Comparison of ENCODE assay signal across 8 mouse cellular contexts in the genomic region with DNA sequence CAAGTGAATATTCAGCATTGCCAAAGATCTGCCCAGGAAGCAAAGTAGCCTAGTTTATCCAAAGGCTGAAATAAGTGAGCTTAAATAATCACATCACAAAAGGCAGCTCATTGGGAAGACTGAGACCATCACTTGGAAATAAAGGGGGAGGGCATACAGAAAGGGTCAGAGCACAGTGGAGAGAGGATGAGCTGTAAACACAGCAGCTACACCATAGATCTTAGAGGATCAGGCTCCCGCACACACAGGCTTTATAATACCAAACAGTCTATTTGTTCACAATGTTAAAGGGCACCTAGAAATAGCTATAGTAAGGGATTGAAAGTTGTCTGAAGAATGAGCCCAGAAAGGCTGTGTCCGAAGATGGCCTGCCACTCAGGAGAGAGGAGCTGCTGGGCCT. TPM values are rescaled to one million over a fixed set of nuclear protein-coding genes. Genes with fewer than 3 reads are reported as not detected.
A peak's percentile ranks its signal among the peaks of the same experiment; 100 is the strongest.
DNase-seq lines count a peak whose midpoint lies in the region; ATAC-seq and TF ChIP-seq lines count a peak whose summit lies in the region.

No protein-coding gene starts in this region.

- DNase-seq in liver, adult 2 months (ENCODE audit: extremely low read depth, low read depth, low spot score): no peak
- no peak for DNase-seq in liver
- no peak for DNase-seq in right cerebral cortex, adult 2 months (ENCODE audit: low spot score in 2 of 2)
- DNase-seq in right cerebral cortex, postnatal 25 days: no peak

- H3K9ac ChIP-seq in liver, adult 2 months (ENCODE audit: low read depth, low read length): peak overlapping the region; percentile 70
- peak overlapping the region; percentile 72 for H3K9ac ChIP-seq in embryonic facial prominence, embryonic 12.5 days
- H3K9ac ChIP-seq in intestine, embryonic 15.5 days: peak overlapping the region; percentile 69
- peak overlapping the region; percentile 70 for H3K9ac ChIP-seq in neural tube, embryonic 13.5 days

- ATAC-seq in embryonic facial prominence, embryonic 12.5 days (ENCODE audit: insufficient number of reproducible peaks, insufficient read depth, low FRiP score, low TSS enrichment): no peak
- ATAC-seq in intestine, embryonic 15.5 days: peak; percentile 73
- no peak; the same call in 1 of the 2 replicates for ATAC-seq in neural tube, embryonic 13.5 days (ENCODE audit: low read depth)
- no peak for ATAC-seq in monocyte, adult 5-6 weeks (replicated peaks; ENCODE audit: insufficient number of reproducible peaks, low FRiP score, low TSS enrichment, poor library complexity, severe bottlenecking)

- H3K4me3 ChIP-seq in liver, adult 2 months (ENCODE audit: insufficient read depth, low read depth, low read length): peak overlapping the region; percentile 48
- peak overlapping the region; percentile 43 for H3K4me3 ChIP-seq in embryonic facial prominence, embryonic 12.5 days
- peak overlapping the region; percentile 49 for H3K4me3 ChIP-seq in intestine, embryonic 15.5 days (replicated peaks)
- H3K4me3 ChIP-seq in neural tube, embryonic 13.5 days: peak overlapping the region; percentile 37

- H3K27me3 ChIP-seq in liver, adult 2 months (ENCODE audit: control insufficient read depth, insufficient read depth, low read length): no peaks in the 10 kb centered on the region
- no peaks in the 10 kb centered on the region for H3K27me3 ChIP-seq in embryonic facial prominence, embryonic 12.5 days
- no peaks in the 10 kb centered on the region for H3K27me3 ChIP-seq in intestine, embryonic 15.5 days (replicated peaks)
- no peaks in the 10 kb centered on the region for H3K27me3 ChIP-seq in neural tube, embryonic 13.5 days

- no peaks in the 10 kb centered on the region for H3K79me2 ChIP-seq in liver, adult 2 months (ENCODE audit: control insufficient read depth, insufficient read depth, low read length)

- peaks cover under 1% of the 10 kb centered on the region; the same call in 1 of the 2 replicates for H3K36me3 ChIP-seq in liver, adult 2 months (ENCODE audit: control insufficient read depth, insufficient read depth, low read length)
- no peaks in the 10 kb centered on the region for H3K36me3 ChIP-seq in embryonic facial prominence, embryonic 12.5 days
- H3K36me3 ChIP-seq in intestine, embryonic 15.5 days: no peaks in the 10 kb centered on the region
- H3K36me3 ChIP-seq in neural tube, embryonic 13.5 days: peaks cover 10% of the 10 kb centered on the region; the same call in 1 of the 2 replicates

- peaks cover 2% of the 10 kb centered on the region; the same call in 1 of the 2 replicates for H3K4me1 ChIP-seq in liver, adult 2 months (ENCODE audit: control insufficient read depth, insufficient read depth, low read length)
- peaks cover 10% of the 10 kb centered on the region; the same call in 1 of the 2 replicates for H3K4me1 ChIP-seq in embryonic facial prominence, embryonic 12.5 days
- H3K4me1 ChIP-seq in intestine, embryonic 15.5 days (replicated peaks): 0 out of 2 replicates have a peak, but pooled peaks cover 6% of the 10 kb centered on the region
- H3K4me1 ChIP-seq in neural tube, embryonic 13.5 days (replicated peaks): peaks cover 12% of the 10 kb centered on the region

- no peak overlapping the region for H3K27ac ChIP-seq in liver, adult 2 months (replicated peaks; ENCODE audit: insufficient read depth, low read depth, low read length)
- no peak overlapping the region for H3K27ac ChIP-seq in embryonic facial prominence, embryonic 12.5 days
- peak overlapping the region; percentile 51; the same call in 1 of the 2 replicates for H3K27ac ChIP-seq in intestine, embryonic 15.5 days
- H3K27ac ChIP-seq in neural tube, embryonic 13.5 days (replicated peaks): peak overlapping the region; percentile 6; the same call in 1 of the 2 replicates

- TF ChIP-seq CTCF in liver, adult 2 months (IDR thresholded peaks at IDR 0.05; ENCODE audit: low read depth, low read length): no peak

- peak overlapping the region; percentile 80 for H3K4me2 ChIP-seq in embryonic facial prominence, embryonic 12.5 days (replicated peaks)
- peak overlapping the region; percentile 89 for H3K4me2 ChIP-seq in intestine, embryonic 15.5 days (replicated peaks)
- peak overlapping the region; percentile 59 for H3K4me2 ChIP-seq in neural tube, embryonic 13.5 days

- no peaks in the 10 kb centered on the region for H3K9me3 ChIP-seq in embryonic facial prominence, embryonic 12.5 days
- H3K9me3 ChIP-seq in intestine, embryonic 15.5 days: no peaks in the 10 kb centered on the region
- H3K9me3 ChIP-seq in neural tube, embryonic 13.5 days: no peaks in the 10 kb centered on the region

- 36% methylated on average over 2 of the region's 2 CpGs for WGBS in liver, adult 2 months
- 13% methylated on average over 2 of the region's 2 CpGs for WGBS in embryonic facial prominence, embryonic 12.5 days
- 7% methylated on average over 2 of the region's 2 CpGs for WGBS in intestine, embryonic 15.5 days
- WGBS in neural tube, embryonic 13.5 days: 13% methylated on average over 2 of the region's 2 CpGs

- no peak for TF ChIP-seq POLR2A in liver, adult 2 months (IDR thresholded peaks at IDR 0.05; ENCODE audit: extremely low read depth, insufficient read depth, low read length)

RNA-seq across cellular contexts. Expression of a gene that starts 21.8 kb away (rescaled TPM):
- 0.07 and 0.09 TPM in 2 replicates for total RNA-seq in liver, adult 2 months (2014; rRNA removed)
- polyA plus RNA-seq in liver, adult 2 months (2012; rRNA removed): 0.05 TPM in 1 of 2 replicates, not detected in the other
- 0.31 and 0.51 TPM in 2 replicates for polyA plus RNA-seq in embryonic facial prominence, embryonic 12.5 days (2016; fragmentation: Nextera tagmentation; extraction: Ambion mirVana)
- 0.15 and 0.29 TPM in 2 replicates for polyA plus RNA-seq in intestine, embryonic 15.5 days (2015; fragmentation: Nextera tagmentation; extraction: Ambion mirVana)
- polyA plus RNA-seq in neural tube, embryonic 13.5 days (2015; fragmentation: Nextera tagmentation; extraction: Ambion mirVana): 0.59 and 0.63 TPM in 2 replicates
- total RNA-seq in monocyte, adult 5-6 weeks (2017): 1.2 TPM in 1 of 3 replicates, not detected in the others

RNA-seq across cellular contexts. Expression of a gene that starts 23.7 kb away (rescaled TPM):
- 13.2 and 14.1 TPM in 2 replicates for total RNA-seq in liver, adult 2 months (2014; rRNA removed)
- 19.3 and 19.5 TPM in 2 replicates for polyA plus RNA-seq in liver, adult 2 months (2012; rRNA removed)
- 4.5 and 5.5 TPM in 2 replicates for polyA plus RNA-seq in embryonic facial prominence, embryonic 12.5 days (2016; fragmentation: Nextera tagmentation; extraction: Ambion mirVana)
- polyA plus RNA-seq in intestine, embryonic 15.5 days (2015; fragmentation: Nextera tagmentation; extraction: Ambion mirVana): 14.1 and 14.7 TPM in 2 replicates
- polyA plus RNA-seq in neural tube, embryonic 13.5 days (2015; fragmentation: Nextera tagmentation; extraction: Ambion mirVana): 0.59 and 0.68 TPM in 2 replicates
- total RNA-seq in monocyte, adult 5-6 weeks (2017): 5.8 to 17.9 TPM (median 10.8 TPM) in 3 replicates

RNA-seq across cellular contexts. Expression of a gene that starts 46.8 kb away (rescaled TPM):
- 13.4 and 18.6 TPM in 2 replicates for total RNA-seq in liver, adult 2 months (2014; rRNA removed)
- 18.1 and 22.9 TPM in 2 replicates for polyA plus RNA-seq in liver, adult 2 months (2012; rRNA removed)
- polyA plus RNA-seq in embryonic facial prominence, embryonic 12.5 days (2016; fragmentation: Nextera tagmentation; extraction: Ambion mirVana): 54.9 and 58.2 TPM in 2 replicates
- polyA plus RNA-seq in intestine, embryonic 15.5 days (2015; fragmentation: Nextera tagmentation; extraction: Ambion mirVana): 26.9 and 27.6 TPM in 2 replicates
- 54.4 and 58.2 TPM in 2 replicates for polyA plus RNA-seq in neural tube, embryonic 13.5 days (2015; fragmentation: Nextera tagmentation; extraction: Ambion mirVana)
- total RNA-seq in monocyte, adult 5-6 weeks (2017): 11.0 to 19.0 TPM (median 13.7 TPM) in 3 replicates

Comparison
In these comparisons a context has a peak if more than half of its experiments do, and no peak if none do; other contexts are left out.
1. H3K27ac ChIP-seq: peak in intestine, embryonic 15.5 days (single experiment) and neural tube, embryonic 13.5 days (single experiment); none in liver, adult 2 months (single experiment) and embryonic facial prominence, embryonic 12.5 days (single experiment).
2. Peak in every context shown above with its lines, with median percentiles within 50 percentile points of each other: H3K4me3 ChIP-seq, H3K9ac ChIP-seq and H3K4me2 ChIP-seq.